Mouse (Mus musculus) liver, embryonic 16.5 days (tissue): Measurements from ENCODE around the gene Ncam2. TPM values are rescaled to one million over a fixed set of nuclear protein-coding genes. Genes with fewer than 3 reads are reported as not detected.
A peak's percentile ranks its signal among the peaks of the same experiment; 100 is the strongest.

Experiments
- ATAC-seq: fragments of 200-750 bp; cut with Nextera tagmentation; 2 replicates; pipeline ENCODE4 v1.8.0; 2017; ENCODE audit warnings: low read depth, mild to moderate bottlenecking, moderate number of reproducible peaks, moderate library complexity
- H3K27ac ChIP-seq: fragments of 300-500 bp; sonication (generic); 2 replicates; pipeline ENCODE4 v1.5.1; 2014; ENCODE audit warnings: mild to moderate bottlenecking, low read length
- H3K27me3 ChIP-seq: fragments of 300-500 bp; sonication (generic); 2 replicates; pipeline ENCODE4 v1.6.1; 2014; ENCODE audit warnings: low read depth, low read length, mixed read lengths; ENCODE audit not compliant: control insufficient read depth, insufficient read depth
- H3K36me3 ChIP-seq: fragments of 300-500 bp; sonication (generic); 2 replicates; pipeline ENCODE4 v1.6.1; 2014; ENCODE audit warnings: mild to moderate bottlenecking; ENCODE audit not compliant: control insufficient read depth, insufficient read depth
- H3K4me1 ChIP-seq: fragments of 300-500 bp; sonication (generic); 2 replicates; pipeline ENCODE4 v1.6.1; 2014; ENCODE audit warnings: low read depth, low read length, mixed read lengths; ENCODE audit not compliant: control insufficient read depth
- H3K4me2 ChIP-seq: fragments of 300-500 bp; sonication (generic); 2 replicates; pipeline ENCODE4 v1.6.1; 2014; ENCODE audit warnings: low read depth, low read length, mixed read lengths
- H3K4me3 ChIP-seq: fragments of 300-500 bp; sonication (generic); 2 replicates; pipeline ENCODE4 v1.5.1; 2014; ENCODE audit warnings: low read depth, mild to moderate bottlenecking, low read length
- H3K9ac ChIP-seq: fragments of 300-500 bp; sonication (generic); 2 replicates; pipeline ENCODE4 v1.6.1; 2014; ENCODE audit warnings: low read depth, low read length
- H3K9me3 ChIP-seq: fragments of 300-500 bp; sonication (generic); replicated peaks from 2 replicates; pipeline ENCODE4 v1.6.1; 2016; ENCODE audit warnings: low read length; ENCODE audit not compliant: control insufficient read depth
- WGBS: fragments of 180-500 bp; shearing (Covaris S2); extraction: QIAGEN DNeasy Blood & Tissue Kit; methylation state at CpG from one replicate; pipeline ENCODE4 v1.1.7; 2014; ENCODE audit not compliant: insufficient replicate concordance; 5-methylcytosine and 5-hydroxymethylcytosine counted together
- polyA plus RNA-seq: library from polyadenylated mRNA; unstranded; fragments of >200 nt; fragmentation: Nextera tagmentation; extraction: Ambion mirVana; gene quantifications from 2 replicates; pipeline ENCODE4 v1.2.1, GENCODE M21; 2015

Ncam2 gene
- polyA plus RNA-seq, result 0.04 TPM in 1 of 2 replicates, not detected in the other

- Histone ChIP-seq H3K9me3 (no peaks in the 10 kb centered on the region), H3K27ac (no peak within 1 kb of the TSS), H3K36me3 (no peaks in the 10 kb centered on the region), H3K4me2 (peak within 1 kb of the TSS; percentile 65), H3K27me3 (peaks cover 13% of the 10 kb centered on the region), H3K4me1 (no peaks in the 10 kb centered on the region; the same call in 1 of the 2 replicates), H3K4me3 (peak within 1 kb of the TSS; percentile 51), H3K9ac (no peak within 1 kb of the TSS)
- ATAC-seq, result peak; percentile 77
- WGBS, result under 1% methylated on average over 36 of the region's 70 CpGs
Measured at GRCm38 (mm10) chr16:81200201-81201071, at the start of gene Ncam2. Gene Ncam2 (plus strand): TSS chr16:81200697.

- Histone ChIP-seq H3K9me3 (no peaks in the 10 kb centered on the region), H3K4me2 (no peak overlapping the region), H3K4me1 (no peaks in the 10 kb centered on the region), H3K36me3 (no peaks in the 10 kb centered on the region), H3K27me3 (no peaks in the 10 kb centered on the region), H3K4me3 (no peak overlapping the region), H3K9ac (no peak overlapping the region), H3K27ac (no peak overlapping the region)
- ATAC-seq, result no peak
- 67% methylated on average over 2 of the region's 2 CpGs for WGBS
Measured at GRCm38 (mm10) chr16:81170828-81171227, 29.7 kb upstream of the Ncam2 start.

- Histone ChIP-seq H3K4me3 (no peak overlapping the region), H3K27me3 (no peaks in the 10 kb centered on the region), H3K9ac (no peak overlapping the region), H3K4me2 (no peak overlapping the region), H3K36me3 (no peaks in the 10 kb centered on the region), H3K4me1 (no peaks in the 10 kb centered on the region), H3K27ac (no peak overlapping the region), H3K9me3 (no peaks in the 10 kb centered on the region)
- 41% methylated on average over 8 of the region's 8 CpGs for WGBS
- ATAC-seq, result no peak
Measured at GRCm38 (mm10) chr16:81175302-81175943, 25.1 kb upstream of the Ncam2 start.

GRCm38 (mm10) chr16:81179801-81180200 lies 20.7 kb upstream of the Ncam2 start:
- H3K4me1 ChIP-seq, result no peaks in the 10 kb centered on the region
- H3K9ac ChIP-seq, result no peak overlapping the region
- no peaks in the 10 kb centered on the region for H3K36me3 ChIP-seq
- WGBS, result 68% methylated on average over 5 of the region's 5 CpGs
- H3K4me2 ChIP-seq, result no peak overlapping the region
- ATAC-seq, result no peak
- H3K9me3 ChIP-seq, result no peaks in the 10 kb centered on the region
- H3K27me3 ChIP-seq, result no peaks in the 10 kb centered on the region
- no peak overlapping the region for H3K27ac ChIP-seq
- H3K4me3 ChIP-seq, result no peak overlapping the region

- Histone ChIP-seq H3K36me3 (no peaks in the 10 kb centered on the region), H3K4me3 (no peak overlapping the region), H3K4me2 (no peak overlapping the region), H3K4me1 (no peaks in the 10 kb centered on the region), H3K27ac (no peak overlapping the region), H3K9me3 (no peaks in the 10 kb centered on the region), H3K9ac (no peak overlapping the region), H3K27me3 (no peaks in the 10 kb centered on the region)
- no peak for ATAC-seq
- 71% methylated on average over 16 of the region's 16 CpGs for whole genome bisulfite sequencing
Measured at GRCm38 (mm10) chr16:81187579-81188179, 12.8 kb upstream of the Ncam2 start.

- Histone ChIP-seq H3K9me3 (no peaks in the 10 kb centered on the region), H3K27ac (no peak overlapping the region), H3K36me3 (no peaks in the 10 kb centered on the region), H3K4me3 (no peak overlapping the region), H3K4me2 (no peak overlapping the region), H3K9ac (no peak overlapping the region), H3K4me1 (no peaks in the 10 kb centered on the region), H3K27me3 (no peaks in the 10 kb centered on the region)
- WGBS, result 60% methylated on average over 2 of the region's 2 CpGs
- no peak for ATAC-seq
Measured at GRCm38 (mm10) chr16:81191621-81192020, 8.9 kb upstream of the Ncam2 start.

- H3K9ac ChIP-seq, result no peak overlapping the region
- H3K27me3 ChIP-seq, result no peaks in the 10 kb centered on the region
- no peak overlapping the region for H3K4me3 ChIP-seq
- no peaks in the 10 kb centered on the region for H3K4me1 ChIP-seq
- H3K27ac ChIP-seq, result no peak overlapping the region
- no peak overlapping the region for H3K4me2 ChIP-seq
- WGBS, result 49% methylated on average over 4 of the region's 4 CpGs
- ATAC-seq, result no peak
- H3K9me3 ChIP-seq, result no peaks in the 10 kb centered on the region
- no peaks in the 10 kb centered on the region for H3K36me3 ChIP-seq
Measured at GRCm38 (mm10) chr16:81192607-81193006, 7.9 kb upstream of the Ncam2 start.

GRCm38 (mm10) chr16:81199467-81199866 lies 1.0 kb upstream of the Ncam2 start:
- H3K27me3 ChIP-seq, result peaks cover 13% of the 10 kb centered on the region
- H3K27ac ChIP-seq, result no peak overlapping the region
- H3K36me3 ChIP-seq, result no peaks in the 10 kb centered on the region
- no peaks in the 10 kb centered on the region for H3K9me3 ChIP-seq
- no peak overlapping the region for H3K4me3 ChIP-seq
- WGBS, result 37% methylated on average over 5 of the region's 5 CpGs
- H3K4me2 ChIP-seq, result no peak overlapping the region
- H3K4me1 ChIP-seq, result no peaks in the 10 kb centered on the region; the same call in 1 of the 2 replicates
- no peak overlapping the region for H3K9ac ChIP-seq
- ATAC-seq, result peak; percentile 17; the same call in 1 of the 2 replicates
